Mouse (Mus musculus) hindbrain, postnatal 0 days (tissue): ENCODE results near the gene Azin2. TPM values are rescaled to one million over a fixed set of nuclear protein-coding genes. Genes with fewer than 3 reads are reported as not detected.

Experiments used
- ATAC-seq: fragments of 200-750 bp; cut with Nextera tagmentation; 2 replicates; pipeline ENCODE4 v1.8.0; 2017; ENCODE audit warnings: mild to moderate bottlenecking, moderate TSS enrichment, moderate library complexity
- DNase-seq: peaks from one replicate; pipeline ENCODE4 v3.0.0-alpha.2; 2015; ENCODE audit warnings: low spot score
- H3K27ac ChIP-seq: fragments of 300-500 bp; sonication (generic); 2 replicates; pipeline ENCODE4 v1.5.1; 2014; ENCODE audit warnings: mild to moderate bottlenecking
- H3K27me3 ChIP-seq: fragments of 300-500 bp; sonication (generic); 2 replicates; pipeline ENCODE4 v1.6.1; 2014; ENCODE audit warnings: low read length, mixed read lengths; ENCODE audit not compliant: insufficient read depth
- H3K36me3 ChIP-seq: fragments of 300-500 bp; sonication (generic); 2 replicates; pipeline ENCODE4 v1.6.1; 2014; ENCODE audit warnings: low read length, mixed read lengths; ENCODE audit not compliant: insufficient read depth
- H3K4me1 ChIP-seq: fragments of 300-500 bp; sonication (generic); 2 replicates; pipeline ENCODE4 v1.6.1; 2014; ENCODE audit warnings: antibody characterized with exemption, low read length, mixed read lengths; ENCODE audit not compliant: insufficient read depth
- H3K4me2 ChIP-seq: fragments of 300-500 bp; sonication (generic); 2 replicates; pipeline ENCODE4 v1.6.1; 2014; ENCODE audit warnings: low read depth, mild to moderate bottlenecking, low read length, moderate library complexity, mixed read lengths
- H3K4me3 ChIP-seq: fragments of 300-500 bp; sonication (generic); 2 replicates; pipeline ENCODE4 v1.5.1; 2014; ENCODE audit warnings: low read length
- H3K9ac ChIP-seq: fragments of 300-500 bp; sonication (generic); replicated peaks from 2 replicates; pipeline ENCODE4 v1.6.1; 2014; ENCODE audit warnings: mild to moderate bottlenecking, low read length, moderate library complexity, mixed read lengths
- H3K9me3 ChIP-seq: fragments of 300-500 bp; sonication (generic); 2 replicates; pipeline ENCODE4 v1.6.1; 2016; ENCODE audit warnings: low read length, mixed read lengths
- CTCF ChIP-seq: IDR thresholded peaks from 2 replicates; pipeline ENCODE4 v1.5.1; 2016; ENCODE audit warnings: antibody characterized with exemption, control low read depth, low read depth
- WGBS: fragments of 180-500 bp; shearing (Covaris S2); extraction: QIAGEN DNeasy Blood & Tissue Kit; methylation state at CpG from one replicate; pipeline ENCODE4 v1.1.7; 2014; 5-methylcytosine and 5-hydroxymethylcytosine counted together
- polyA plus RNA-seq: library from polyadenylated mRNA; unstranded; fragments of >200 nt; fragmentation: Nextera tagmentation; extraction: Ambion mirVana; gene quantifications from 2 replicates; pipeline ENCODE4 v1.2.1, GENCODE M21; 2015
- total RNA-seq: library from RNA; depleted of rRNA; stranded (reverse); fragments of >200 nt; gene quantifications from 2 replicates; pipeline ENCODE4 v1.2.3, GENCODE M21; 2014

Gene Azin2
- total and polyA plus RNA-seq, 2 experiments from 2014 or later = 32.7 to 32.9 TPM

DNA sequence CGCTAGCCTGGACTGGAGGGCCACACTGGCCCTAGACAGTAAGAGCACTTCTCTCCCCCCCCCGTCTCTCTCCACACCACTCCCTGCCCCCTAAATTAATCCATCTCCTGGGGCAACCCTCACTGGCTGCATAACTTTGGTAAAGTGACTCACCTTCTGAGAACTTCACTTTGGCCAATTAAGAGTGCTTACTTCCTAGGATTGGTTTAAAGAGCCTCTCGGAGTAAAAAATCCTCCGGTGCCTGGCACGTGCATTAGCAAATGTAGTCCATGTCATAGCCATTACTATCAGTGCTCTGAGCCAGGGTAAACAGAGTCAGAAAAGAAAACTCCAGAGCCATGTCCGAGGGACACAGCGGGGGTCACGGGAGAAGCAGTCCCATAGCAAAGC is 8.2 kb upstream of the Azin2 start:
- 82% methylated on average over 7 of the region's 8 CpGs for WGBS
- Histone ChIP-seq H3K9ac (no peak overlapping the region), H3K27me3 (no peaks in the 10 kb centered on the region), H3K9me3 (no peaks in the 10 kb centered on the region), H3K4me1 (peaks cover 6% of the 10 kb centered on the region; the same call in 1 of the 2 replicates), H3K36me3 (no peaks in the 10 kb centered on the region), H3K4me3 (no peak overlapping the region), H3K4me2 (no peak overlapping the region), H3K27ac (no peak overlapping the region)
- DNase-seq (no peak), ATAC-seq (no peak)
- TF ChIP-seq CTCF = no peak

DNA sequence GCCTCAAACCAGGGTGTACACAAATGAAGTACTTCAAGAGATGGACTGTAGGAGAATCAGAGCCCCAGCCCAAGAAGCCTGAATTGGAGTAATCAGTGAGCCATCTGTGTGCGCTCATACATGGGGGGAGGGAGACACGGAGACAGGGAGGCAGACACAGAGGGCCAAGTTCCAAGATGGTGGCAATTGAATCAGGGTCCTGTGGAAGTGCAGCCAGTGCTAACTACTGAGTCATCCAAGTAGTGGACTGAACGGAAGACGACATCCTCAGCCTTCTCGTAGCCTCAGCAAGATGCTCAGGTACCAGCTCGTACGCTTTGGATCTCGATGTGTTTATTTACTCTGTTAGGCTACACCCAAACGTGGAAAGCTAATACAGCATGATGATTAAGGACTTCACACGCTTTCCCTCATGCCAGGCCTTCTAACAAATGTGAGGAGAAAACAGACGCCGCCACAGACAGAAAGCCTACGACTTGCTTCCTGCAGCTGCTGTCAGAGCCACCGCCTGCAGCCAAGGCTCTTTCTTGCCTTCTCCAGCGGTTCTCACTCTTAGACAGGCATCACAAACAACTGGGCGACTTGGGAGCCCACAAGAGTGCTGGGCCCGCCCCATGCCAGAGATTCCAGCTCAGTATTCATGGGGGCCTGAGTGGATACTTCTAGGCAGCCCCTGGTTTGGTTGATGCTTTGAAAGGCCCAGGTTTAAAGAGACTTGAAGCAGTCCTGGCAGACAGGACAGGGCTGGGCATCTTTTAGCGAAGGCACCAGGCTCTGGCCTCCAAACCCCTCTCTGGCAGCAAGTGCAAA is 7.6 kb upstream of the Azin2 start:
- Histone ChIP-seq H3K9me3 (no peaks in the 10 kb centered on the region), H3K36me3 (no peaks in the 10 kb centered on the region), H3K27ac (no peak overlapping the region), H3K4me1 (peaks cover 6% of the 10 kb centered on the region; the same call in 1 of the 2 replicates), H3K4me3 (no peak overlapping the region), H3K27me3 (no peaks in the 10 kb centered on the region), H3K4me2 (no peak overlapping the region), H3K9ac (no peak overlapping the region)
- ATAC-seq (no peak), DNase-seq (no peak)
- WGBS = 71% methylated on average over 18 of the region's 18 CpGs
- TF ChIP-seq CTCF = no peak

DNA sequence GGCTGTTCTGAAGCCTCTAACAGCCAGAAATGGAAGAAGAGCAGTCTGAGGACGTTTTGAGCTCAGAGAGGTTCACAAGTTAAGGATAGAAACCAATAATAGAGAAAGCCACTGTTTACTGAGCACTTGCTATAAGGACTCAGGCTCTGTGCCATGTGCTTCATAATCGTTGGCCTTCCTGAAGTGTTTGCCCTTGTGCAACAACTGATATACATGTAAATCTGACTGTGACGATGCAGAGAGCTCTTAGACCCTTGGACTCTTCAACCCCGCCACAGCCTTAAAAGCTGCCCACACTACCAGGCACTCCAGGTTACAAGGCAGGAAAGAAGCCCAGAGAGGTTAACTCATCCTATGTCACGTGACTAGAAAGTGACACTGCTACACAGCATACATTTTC is 6.8 kb upstream of the Azin2 start:
- no peak overlapping the region for H3K4me3 ChIP-seq
- no peak for ATAC-seq
- TF ChIP-seq CTCF = no peak
- no peaks in the 10 kb centered on the region for H3K36me3 ChIP-seq
- no peak overlapping the region for H3K27ac ChIP-seq
- no peak overlapping the region for H3K9ac ChIP-seq
- H3K9me3 ChIP-seq = no peaks in the 10 kb centered on the region
- 77% methylated on average over 5 of the region's 5 CpGs for WGBS
- no peaks in the 10 kb centered on the region for H3K27me3 ChIP-seq
- no peak for DNase-seq
- peaks cover 6% of the 10 kb centered on the region; the same call in 1 of the 2 replicates for H3K4me1 ChIP-seq
- no peak overlapping the region for H3K4me2 ChIP-seq

DNA sequence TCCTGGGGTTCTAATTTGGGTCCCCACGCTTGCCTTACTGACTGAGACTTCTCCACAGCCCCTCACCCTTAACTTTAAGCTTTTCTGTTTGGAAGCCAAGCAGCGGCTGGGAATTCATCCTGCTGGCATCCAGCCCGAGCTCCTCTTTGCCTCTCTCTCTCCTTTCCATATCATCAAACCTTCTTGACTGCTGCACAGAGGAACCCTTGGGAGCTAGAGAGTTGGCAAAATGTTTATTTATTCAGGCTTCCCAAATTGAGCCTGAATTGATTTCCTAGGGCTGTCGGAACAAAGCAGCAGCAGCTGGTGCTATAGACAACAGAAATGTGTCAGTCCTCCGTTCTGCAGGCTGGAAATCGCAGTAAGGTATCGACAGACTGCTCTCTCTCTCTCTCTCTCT is 4.5 kb upstream of the Azin2 start:
- TF ChIP-seq CTCF = no peak
- 10% methylated on average over 7 of the region's 7 CpGs for WGBS
- H3K27me3 ChIP-seq = no peaks in the 10 kb centered on the region
- DNase-seq (peak; percentile 83), ATAC-seq (0 out of 2 replicates have a peak, but pooled peaks have one; percentile 6)
- no peaks in the 10 kb centered on the region for H3K9me3 ChIP-seq
- no peaks in the 10 kb centered on the region for H3K36me3 ChIP-seq
- no peak overlapping the region for H3K4me3 ChIP-seq
- peak overlapping the region; percentile 60 for H3K27ac ChIP-seq
- no peak overlapping the region for H3K9ac ChIP-seq
- H3K4me2 ChIP-seq = peak overlapping the region; percentile 35
- H3K4me1 ChIP-seq = peaks cover 12% of the 10 kb centered on the region

DNA sequence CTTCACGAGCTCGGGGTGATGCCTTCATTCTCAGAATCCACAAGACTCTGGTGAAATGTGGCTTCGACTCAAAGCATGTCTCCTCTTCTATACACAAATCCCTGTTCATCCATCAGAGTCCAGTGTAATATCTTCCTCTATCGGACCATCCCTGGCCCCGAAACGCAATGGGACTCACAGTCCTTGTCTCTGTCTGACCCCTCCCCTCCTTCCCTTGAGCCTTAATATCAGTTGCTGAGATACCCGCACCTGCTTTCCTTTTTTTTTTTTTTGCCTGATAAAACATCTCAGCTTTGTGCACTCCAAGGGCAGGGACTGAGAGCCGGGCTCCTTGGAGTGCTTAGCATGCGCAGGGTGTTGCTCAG is 666 bp upstream of the Azin2 start:
- no peak for TF ChIP-seq CTCF
- WGBS = 3% methylated on average over 9 of the region's 9 CpGs
- H3K4me3 ChIP-seq = peak overlapping the region; percentile 71
- peaks cover 25% of the 10 kb centered on the region for H3K4me1 ChIP-seq
- H3K36me3 ChIP-seq = no peaks in the 10 kb centered on the region
- peak overlapping the region; percentile 77; the same call in 1 of the 2 replicates for H3K9ac ChIP-seq
- ATAC-seq = no peak
- H3K27ac ChIP-seq = 0 out of 2 replicates have a peak overlapping the region, but pooled peaks have one; percentile 57
- no peaks in the 10 kb centered on the region for H3K27me3 ChIP-seq
- peak overlapping the region; percentile 87 for H3K4me2 ChIP-seq
- H3K9me3 ChIP-seq = no peaks in the 10 kb centered on the region
- DNase-seq = no peak

DNA sequence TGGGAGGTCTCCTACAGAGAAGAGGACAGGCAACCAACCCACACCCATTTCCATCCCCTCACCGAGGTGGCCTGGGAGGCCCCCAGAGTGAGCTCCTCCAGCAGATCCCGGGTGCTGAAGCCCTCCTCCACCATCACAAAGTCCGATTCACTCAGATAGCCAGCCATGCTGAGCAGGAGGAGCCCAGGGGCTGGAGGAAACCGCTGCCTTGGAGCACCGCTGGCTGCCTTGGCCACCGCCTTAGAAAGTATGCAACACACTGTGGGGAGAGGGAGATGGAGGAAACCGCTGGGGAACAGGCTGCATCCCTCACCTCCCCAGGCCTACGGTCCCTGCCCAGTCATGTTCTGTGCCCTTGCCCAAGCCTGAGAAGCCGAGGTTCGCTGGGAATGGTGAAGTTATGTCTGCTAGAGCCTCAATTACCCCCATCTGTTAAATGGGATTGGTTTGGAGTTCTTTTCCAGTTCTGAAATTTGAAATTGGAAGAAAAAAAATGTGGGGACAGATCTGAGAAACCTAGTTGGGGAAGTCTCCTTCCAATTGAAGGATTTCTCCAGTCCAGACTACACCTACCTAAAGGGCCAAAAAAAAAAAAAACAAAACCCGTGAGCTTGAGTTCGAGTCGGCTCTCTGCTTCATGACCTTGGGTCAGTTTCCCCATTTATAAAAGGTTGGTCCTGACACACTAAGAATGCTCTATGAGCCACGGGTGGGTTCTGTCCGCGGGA is 777 bp downstream of the Azin2 start:
- Histone ChIP-seq H3K4me3 (peak overlapping the region; percentile 71), H3K27ac (no peak overlapping the region), H3K4me2 (peak overlapping the region; percentile 87), H3K27me3 (no peaks in the 10 kb centered on the region), H3K4me1 (peaks cover 29% of the 10 kb centered on the region), H3K36me3 (no peaks in the 10 kb centered on the region), H3K9ac (peak overlapping the region; percentile 77), H3K9me3 (no peaks in the 10 kb centered on the region)
- no peak for TF ChIP-seq CTCF
- 9% methylated on average over 16 of the region's 16 CpGs for WGBS
- ATAC-seq (no peak), DNase-seq (no peak)
